14 mouse cellular contexts compared by ENCODE assay signal in genomic region chr2:173220754-173221153, GRCm38 (mm10). TPM values are rescaled to one million over a fixed set of nuclear protein-coding genes. Genes with fewer than 3 reads are reported as not detected.
"Had no signal": no experiment of that assay in that cellular context is flagged by ENCODE, and none has a peak within 500 bp of the region (broad histone marks: within the 10 kb centered on the region; RNA-seq: fewer than 3 reads in every experiment).

No protein-coding gene starts in this region.

- H3K36me3 ChIP-seq: limb, embryonic 15.5 days; liver, embryonic 13.5 days; midbrain, embryonic 12.5 days had no signal

- H3K4me3 ChIP-seq: limb, embryonic 15.5 days; liver, embryonic 13.5 days; midbrain, embryonic 12.5 days; neural tube, embryonic 13.5 days had no signal

- H3K4me1 ChIP-seq: liver, embryonic 13.5 days; midbrain, embryonic 12.5 days had no signal

- DNase-seq: kidney, adult 8-10 months; layer of hippocampus, adult 9-11 months; layer of hippocampus, postnatal 36 days; liver, embryonic 13.5 days; lung, adult 18-20 months; retina, postnatal 1 day; right cerebral cortex, postnatal 14 days had no signal

- H3K9me3 ChIP-seq: limb, embryonic 15.5 days; liver, embryonic 13.5 days; midbrain, embryonic 12.5 days; neural tube, embryonic 13.5 days had no signal

- ATAC-seq: intestine, embryonic 16.5 days had no signal

- H3K27ac ChIP-seq: limb, embryonic 15.5 days; liver, embryonic 13.5 days; midbrain, embryonic 12.5 days; neural tube, embryonic 13.5 days had no signal

- H3K4me2 ChIP-seq: limb, embryonic 15.5 days; liver, embryonic 13.5 days; midbrain, embryonic 12.5 days; neural tube, embryonic 13.5 days had no signal

- H3K27me3 ChIP-seq: limb, embryonic 15.5 days; liver, embryonic 13.5 days had no signal

- H3K9ac ChIP-seq: limb, embryonic 15.5 days; liver, embryonic 13.5 days; midbrain, embryonic 12.5 days; neural tube, embryonic 13.5 days had no signal

RNA-seq across cellular contexts. Expression of gene Zbp1, which starts 2.0 kb away (rescaled TPM):
- total RNA-seq: left cerebral cortex, postnatal 25 days; midbrain, postnatal 0 days had no signal
- polyA plus RNA-seq: limb, embryonic 11.5 days had no signal
